Mouse (Mus musculus): ENCODE results near the gene Pinlyp.
A peak's percentile ranks its signal among the peaks of the same experiment; 100 is the strongest.
"Not testable (repeated sequence)": the region's sequence is repeated elsewhere in the genome, so short reads cannot be mapped to it uniquely, and the experiment has no call there.

Gene Pinlyp

DNA sequence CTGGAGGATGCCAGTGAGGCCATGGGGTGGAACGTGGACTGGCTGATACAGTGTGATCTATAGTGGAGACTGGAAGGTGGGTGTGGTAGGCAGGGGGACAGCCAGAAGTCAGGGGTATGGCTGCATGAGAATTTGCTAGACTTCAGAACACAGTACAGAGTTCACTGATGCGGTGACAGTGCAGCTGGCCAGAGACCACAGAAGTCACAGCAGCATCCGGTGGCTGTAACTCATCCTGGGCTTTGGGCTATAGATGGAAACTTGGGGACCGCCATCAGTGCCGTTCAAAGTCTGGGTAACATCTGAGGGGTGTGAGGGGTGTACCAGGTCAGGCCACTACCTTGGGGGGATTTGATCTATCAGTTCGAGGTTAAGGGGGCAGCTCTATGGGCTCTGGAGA lies 22.2 kb downstream of the Pinlyp start:
- no peak for DNase-seq (ENCODE audit: low read depth, low spot score)
- Histone ChIP-seq H3K27me3 (ENCODE audit: control insufficient read depth, insufficient read depth, low read length, poor library complexity, severe bottlenecking) (no peaks in the 10 kb centered on the region), H3K36me3 (ENCODE audit: control insufficient read depth, insufficient read depth, low read length, poor library complexity, severe bottlenecking) (no peaks in the 10 kb centered on the region)

- DNase-seq (ENCODE audit: low read depth, low spot score): no peak
- H3K36me3 ChIP-seq (ENCODE audit: control insufficient read depth, insufficient read depth, low read length, poor library complexity, severe bottlenecking): no peaks in the 10 kb centered on the region
- H3K27me3 ChIP-seq (ENCODE audit: control insufficient read depth, insufficient read depth, low read length, poor library complexity, severe bottlenecking): no peaks in the 10 kb centered on the region
Observed at GRCm38 (mm10) chr7:24522805-24523204, 23.1 kb downstream of the Pinlyp start.

- DNase-seq (ENCODE audit: low read depth, low spot score); H3K36me3 ChIP-seq (ENCODE audit: control insufficient read depth, insufficient read depth, low read length, poor library complexity, severe bottlenecking); H3K27me3 ChIP-seq (ENCODE audit: control insufficient read depth, insufficient read depth, low read length, poor library complexity, severe bottlenecking): not testable (repeated sequence)
Observed at GRCm38 (mm10) chr7:24520054-24520453, 25.9 kb downstream of the Pinlyp start.

DNA sequence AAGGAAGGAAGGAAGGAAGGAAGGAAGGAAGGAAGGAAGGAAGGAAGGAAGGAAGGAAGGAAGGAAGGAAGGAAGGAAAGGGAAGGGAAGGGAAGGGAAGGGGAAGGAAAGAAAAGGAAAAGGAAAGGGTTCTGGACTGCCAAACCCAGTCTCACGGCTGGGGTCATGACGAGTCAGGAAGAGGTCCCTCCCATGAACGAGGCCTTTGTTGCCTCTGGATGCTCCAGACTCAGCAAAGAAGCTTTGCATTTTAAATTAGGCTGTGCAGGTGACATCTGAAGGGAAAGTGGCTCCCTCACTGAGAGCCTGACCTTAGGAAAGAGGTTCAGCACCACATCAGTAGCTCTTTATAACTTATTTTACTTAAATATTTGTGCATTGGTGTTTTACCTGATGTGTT lies 26.8 kb downstream of the Pinlyp start:
- Histone ChIP-seq H3K36me3 (ENCODE audit: control insufficient read depth, insufficient read depth, low read length, poor library complexity, severe bottlenecking) (no peaks in the 10 kb centered on the region), H3K27me3 (ENCODE audit: control insufficient read depth, insufficient read depth, low read length, poor library complexity, severe bottlenecking) (no peaks in the 10 kb centered on the region)
- DNase-seq (ENCODE audit: low read depth, low spot score): no peak

GRCm38 (mm10) chr7:24517654-24518053 lies 28.3 kb downstream of the Pinlyp start:
- Histone ChIP-seq H3K36me3 (ENCODE audit: control insufficient read depth, insufficient read depth, low read length, poor library complexity, severe bottlenecking) (no peaks in the 10 kb centered on the region), H3K27me3 (ENCODE audit: control insufficient read depth, insufficient read depth, low read length, poor library complexity, severe bottlenecking) (no peaks in the 10 kb centered on the region)
- DNase-seq (ENCODE audit: low read depth, low spot score): no peak

DNA sequence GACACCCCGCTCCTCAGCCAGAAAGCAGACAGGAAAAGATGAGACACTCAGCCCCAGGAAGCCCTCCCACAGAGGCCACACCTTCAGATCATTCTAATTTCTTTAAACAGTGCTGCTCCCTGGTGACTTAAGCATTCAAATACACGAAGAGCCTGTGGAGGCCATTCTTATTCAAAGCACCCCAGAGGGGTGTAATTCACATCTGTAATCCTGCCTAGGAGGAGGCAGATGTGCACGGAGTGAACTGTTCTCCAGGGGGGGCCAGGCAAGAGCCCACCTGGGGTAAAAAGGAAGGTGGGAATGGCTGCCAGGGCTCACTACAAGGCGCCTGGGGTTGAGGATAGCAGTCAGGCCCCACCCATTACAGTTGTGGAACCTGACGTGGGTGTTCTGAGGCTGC lies 28.8 kb downstream of the Pinlyp start:
- H3K27me3 ChIP-seq (ENCODE audit: control insufficient read depth, insufficient read depth, low read length, poor library complexity, severe bottlenecking): no peaks in the 10 kb centered on the region
- H3K36me3 ChIP-seq (ENCODE audit: control insufficient read depth, insufficient read depth, low read length, poor library complexity, severe bottlenecking): no peaks in the 10 kb centered on the region
- DNase-seq (ENCODE audit: low read depth, low spot score): no peak

DNA sequence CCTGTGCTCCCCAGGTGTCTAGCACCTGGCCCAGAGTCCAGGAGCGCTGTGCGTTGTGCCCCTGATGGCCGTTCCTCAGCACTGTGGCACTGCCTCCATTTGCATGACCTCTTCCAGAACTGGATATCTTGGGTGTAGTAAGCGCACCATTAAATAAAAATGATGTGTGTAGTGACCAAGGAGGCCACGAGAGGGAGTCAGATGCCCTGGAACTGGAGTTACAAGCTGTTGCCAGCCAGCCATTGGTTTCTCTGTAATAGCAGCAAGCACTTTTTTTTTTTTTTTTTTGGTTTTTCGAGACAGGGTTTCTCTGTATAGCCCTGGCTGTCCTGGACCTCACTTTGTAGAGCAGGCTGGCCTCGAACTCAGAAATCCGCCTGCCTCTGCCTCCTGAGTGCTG lies 29.6 kb downstream of the Pinlyp start:
- not testable (repeated sequence) for H3K27me3 ChIP-seq (ENCODE audit: control insufficient read depth, insufficient read depth, low read length, poor library complexity, severe bottlenecking); H3K36me3 ChIP-seq (ENCODE audit: control insufficient read depth, insufficient read depth, low read length, poor library complexity, severe bottlenecking)
- peak; percentile 26 for DNase-seq (ENCODE audit: low read depth, low spot score)

GRCm38 (mm10) chr7:24512355-24512754 lies 33.6 kb downstream of the Pinlyp start, which contains the start of gene AC161166.1:
Gene AC161166.1 (minus strand): TSS chr7:24512455.
- no peak for DNase-seq (ENCODE audit: low read depth, low spot score)
- H3K36me3 ChIP-seq (ENCODE audit: control insufficient read depth, insufficient read depth, low read length, poor library complexity, severe bottlenecking): no peaks in the 10 kb centered on the region
- H3K27me3 ChIP-seq (ENCODE audit: control insufficient read depth, insufficient read depth, low read length, poor library complexity, severe bottlenecking): no peaks in the 10 kb centered on the region

GRCm38 (mm10) chr7:24507726-24508114 lies 38.2 kb downstream of the Pinlyp start:
- DNase-seq (ENCODE audit: low read depth, low spot score): peak; percentile 15
- Histone ChIP-seq H3K36me3 (ENCODE audit: control insufficient read depth, insufficient read depth, low read length, poor library complexity, severe bottlenecking) (no peaks in the 10 kb centered on the region), H3K27me3 (ENCODE audit: control insufficient read depth, insufficient read depth, low read length, poor library complexity, severe bottlenecking) (peaks cover 2% of the 10 kb centered on the region; the same call in 1 of the 2 replicates)

- peaks cover 2% of the 10 kb centered on the region; the same call in 1 of the 2 replicates for H3K27me3 ChIP-seq (ENCODE audit: control insufficient read depth, insufficient read depth, low read length, poor library complexity, severe bottlenecking)
- peak; percentile 63 for DNase-seq (ENCODE audit: low read depth, low spot score)
- no peaks in the 10 kb centered on the region for H3K36me3 ChIP-seq (ENCODE audit: control insufficient read depth, insufficient read depth, low read length, poor library complexity, severe bottlenecking)
Observed at GRCm38 (mm10) chr7:24506838-24507725, 38.8 kb downstream of the Pinlyp start, which contains the start of gene Zfp428. Gene Zfp428 (plus strand): TSS chr7:24507006.

DNA sequence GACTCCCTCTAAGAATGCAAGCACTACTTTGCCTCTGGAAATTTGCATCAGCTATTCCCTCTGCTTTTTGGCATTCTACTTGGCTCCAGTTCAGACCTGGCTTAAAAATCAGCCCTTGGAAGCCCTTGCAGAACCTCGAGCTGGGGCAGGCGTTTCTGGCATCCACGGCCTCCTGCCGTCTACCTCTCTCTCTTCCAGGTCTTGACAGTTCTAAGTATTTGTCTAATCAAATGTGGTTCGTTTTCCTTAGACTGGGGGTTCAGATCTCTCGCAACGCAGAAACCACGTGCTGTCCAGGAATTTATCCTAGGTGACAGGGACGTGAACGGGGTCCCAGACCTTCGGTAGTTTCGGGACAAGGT lies 39.5 kb downstream of the Pinlyp start:
- DNase-seq (ENCODE audit: low read depth, low spot score): no peak
- Histone ChIP-seq H3K27me3 (ENCODE audit: control insufficient read depth, insufficient read depth, low read length, poor library complexity, severe bottlenecking) (peaks cover 2% of the 10 kb centered on the region; the same call in 1 of the 2 replicates), H3K36me3 (ENCODE audit: control insufficient read depth, insufficient read depth, low read length, poor library complexity, severe bottlenecking) (no peaks in the 10 kb centered on the region)

DNA sequence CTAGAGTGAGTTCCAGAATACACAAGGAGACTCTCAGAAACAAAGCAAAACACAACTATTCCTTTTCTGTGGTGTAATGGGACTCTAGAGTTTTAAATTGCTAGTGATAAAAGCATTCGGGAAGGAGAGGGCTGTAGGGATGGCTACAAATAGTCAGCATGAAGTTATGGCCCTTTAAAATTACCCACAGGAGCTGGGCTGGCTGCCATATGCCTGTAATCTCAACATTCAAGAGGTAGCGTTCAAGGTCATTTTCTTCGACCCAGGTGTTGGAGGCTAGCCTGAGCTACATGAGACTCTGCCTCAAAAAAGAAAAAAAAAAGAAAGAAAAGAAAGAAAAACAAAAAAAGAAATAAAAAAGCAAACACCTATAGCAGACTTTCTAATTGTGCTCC lies 39.9 kb downstream of the Pinlyp start:
- H3K36me3 ChIP-seq (ENCODE audit: control insufficient read depth, insufficient read depth, low read length, poor library complexity, severe bottlenecking): no peaks in the 10 kb centered on the region
- DNase-seq (ENCODE audit: low read depth, low spot score): no peak
- peaks cover 2% of the 10 kb centered on the region; the same call in 1 of the 2 replicates for H3K27me3 ChIP-seq (ENCODE audit: control insufficient read depth, insufficient read depth, low read length, poor library complexity, severe bottlenecking)

DNA sequence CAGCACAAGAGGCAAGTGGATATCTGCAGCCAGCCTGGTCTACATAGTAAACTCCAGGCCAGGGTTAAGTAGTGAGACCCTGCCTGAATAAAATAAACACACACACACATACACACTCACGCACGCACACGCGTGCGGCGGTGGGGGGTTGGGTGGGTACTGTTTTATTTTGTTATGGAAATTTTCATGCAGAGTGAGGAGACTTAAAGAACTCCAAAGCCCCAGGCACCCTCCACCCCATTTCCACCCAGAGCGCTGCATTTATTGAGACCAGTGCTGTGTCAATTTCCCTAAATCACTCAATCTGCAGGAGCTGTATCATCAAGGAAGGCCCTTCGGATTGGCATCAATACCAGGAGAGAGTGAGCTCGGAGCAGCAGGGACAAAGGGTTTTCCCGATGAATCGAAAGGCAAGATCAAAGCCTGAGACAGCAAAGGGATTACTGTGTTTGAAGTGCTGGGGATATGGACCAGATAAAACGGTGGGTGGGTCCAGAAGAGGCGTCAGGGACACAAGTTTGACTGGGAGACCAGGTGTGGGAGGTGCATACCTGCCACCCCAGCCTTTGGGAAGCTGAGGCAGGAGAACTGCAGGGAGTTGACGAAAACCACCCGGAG lies 40.4 kb downstream of the Pinlyp start:
- DNase-seq (ENCODE audit: low read depth, low spot score): no peak
- no peaks in the 10 kb centered on the region for H3K36me3 ChIP-seq (ENCODE audit: control insufficient read depth, insufficient read depth, low read length, poor library complexity, severe bottlenecking)
- H3K27me3 ChIP-seq (ENCODE audit: control insufficient read depth, insufficient read depth, low read length, poor library complexity, severe bottlenecking): peaks cover 2% of the 10 kb centered on the region; the same call in 1 of the 2 replicates

- DNase-seq (ENCODE audit: low read depth, low spot score): no peak
- peaks cover 2% of the 10 kb centered on the region; the same call in 1 of the 2 replicates for H3K27me3 ChIP-seq (ENCODE audit: control insufficient read depth, insufficient read depth, low read length, poor library complexity, severe bottlenecking)
- H3K36me3 ChIP-seq (ENCODE audit: control insufficient read depth, insufficient read depth, low read length, poor library complexity, severe bottlenecking): no peaks in the 10 kb centered on the region
Observed at GRCm38 (mm10) chr7:24504868-24505267, 41.0 kb downstream of the Pinlyp start.

DNA sequence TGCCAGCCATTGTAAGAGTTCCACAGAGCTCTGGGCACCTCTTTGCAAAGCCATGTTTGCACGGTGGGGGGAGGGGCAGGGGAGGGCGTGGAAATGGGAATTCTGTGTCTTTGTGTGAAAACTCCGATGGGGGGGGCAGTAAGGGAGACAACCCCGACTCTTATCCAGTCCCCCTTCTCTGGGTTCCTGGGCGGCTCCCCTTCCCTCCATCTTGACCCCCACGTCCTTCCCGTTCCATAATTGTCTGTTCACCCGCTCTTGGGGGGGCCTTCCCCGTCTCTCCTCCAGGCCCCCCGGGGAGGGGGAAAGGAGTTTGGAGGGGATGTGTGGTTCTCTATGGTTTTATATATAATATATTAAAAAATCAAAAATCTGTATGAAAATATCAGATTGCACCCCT lies 41.9 kb downstream of the Pinlyp start:
- Histone ChIP-seq H3K36me3 (ENCODE audit: control insufficient read depth, insufficient read depth, low read length, poor library complexity, severe bottlenecking) (no peaks in the 10 kb centered on the region), H3K27me3 (ENCODE audit: control insufficient read depth, insufficient read depth, low read length, poor library complexity, severe bottlenecking) (peaks cover 2% of the 10 kb centered on the region; the same call in 1 of the 2 replicates)
- DNase-seq (ENCODE audit: low read depth, low spot score): no peak

All from splenic B cell, adult 2 months (primary cell).